Mouse (Mus musculus) heart, embryonic 13.5 days (tissue): ENCODE data around the gene BC035947. TPM values are rescaled to one million over a fixed set of nuclear protein-coding genes. Genes with fewer than 3 reads are reported as not detected.
"Not testable (repeated sequence)": the region's sequence is repeated elsewhere in the genome, so short reads cannot be mapped to it uniquely, and the experiment has no call there.

ENCODE experiments used
- ATAC-seq: fragments of 200-750 bp; cut with Nextera tagmentation; 2 replicates; pipeline ENCODE4 v1.8.0; 2017; ENCODE audit warnings: moderate TSS enrichment; ENCODE audit not compliant: insufficient number of reproducible peaks, low FRiP score, low TSS enrichment; ENCODE audit errors: extremely low read depth
- H3K27ac ChIP-seq: fragments of 300-500 bp; sonication (generic); replicated peaks from 2 replicates; pipeline ENCODE4 v1.5.1; 2015; ENCODE audit warnings: moderate library complexity, mild to moderate bottlenecking, inconsistent platforms
- H3K27me3 ChIP-seq: fragments of 300-500 bp; sonication (generic); replicated peaks from 2 replicates; pipeline ENCODE4 v1.6.1; 2015; ENCODE audit warnings: mild to moderate bottlenecking, inconsistent platforms
- H3K36me3 ChIP-seq: fragments of 300-500 bp; sonication (generic); 2 replicates; pipeline ENCODE4 v1.6.1; 2015; ENCODE audit warnings: mild to moderate bottlenecking, inconsistent platforms
- H3K4me1 ChIP-seq: fragments of 300-500 bp; sonication (generic); 2 replicates; pipeline ENCODE4 v1.6.1; 2015; ENCODE audit warnings: inconsistent platforms
- H3K4me2 ChIP-seq: fragments of 300-500 bp; sonication (generic); 2 replicates; pipeline ENCODE4 v1.6.1; 2015; ENCODE audit warnings: inconsistent platforms, mild to moderate bottlenecking, moderate library complexity
- H3K4me3 ChIP-seq: fragments of 300-500 bp; sonication (generic); 2 replicates; pipeline ENCODE4 v1.5.1; 2015; ENCODE audit warnings: moderate library complexity, mild to moderate bottlenecking, inconsistent platforms
- H3K9ac ChIP-seq: fragments of 300-500 bp; sonication (generic); 2 replicates; pipeline ENCODE4 v1.6.1; 2015; ENCODE audit warnings: inconsistent platforms, mild to moderate bottlenecking, moderate library complexity
- H3K9me3 ChIP-seq: fragments of 300-500 bp; sonication (generic); 2 replicates; pipeline ENCODE4 v1.6.1; 2016; ENCODE audit warnings: inconsistent platforms
- WGBS: fragments of 180-500 bp; shearing (Covaris S2); methylation state at CpG from one replicate; pipeline ENCODE4 v1.1.7; 2015; ENCODE audit warnings: mixed read lengths; 5-methylcytosine and 5-hydroxymethylcytosine counted together
- polyA plus RNA-seq: library from polyadenylated mRNA; unstranded; fragments of >200 nt; fragmentation: Nextera tagmentation; extraction: Ambion mirVana; gene quantifications from 2 replicates; pipeline ENCODE4 v1.2.1, GENCODE M21; 2015

The BC035947 gene
- polyA plus RNA-seq, 1 experiment from 2014 or later, result 0.07 TPM

DNA sequence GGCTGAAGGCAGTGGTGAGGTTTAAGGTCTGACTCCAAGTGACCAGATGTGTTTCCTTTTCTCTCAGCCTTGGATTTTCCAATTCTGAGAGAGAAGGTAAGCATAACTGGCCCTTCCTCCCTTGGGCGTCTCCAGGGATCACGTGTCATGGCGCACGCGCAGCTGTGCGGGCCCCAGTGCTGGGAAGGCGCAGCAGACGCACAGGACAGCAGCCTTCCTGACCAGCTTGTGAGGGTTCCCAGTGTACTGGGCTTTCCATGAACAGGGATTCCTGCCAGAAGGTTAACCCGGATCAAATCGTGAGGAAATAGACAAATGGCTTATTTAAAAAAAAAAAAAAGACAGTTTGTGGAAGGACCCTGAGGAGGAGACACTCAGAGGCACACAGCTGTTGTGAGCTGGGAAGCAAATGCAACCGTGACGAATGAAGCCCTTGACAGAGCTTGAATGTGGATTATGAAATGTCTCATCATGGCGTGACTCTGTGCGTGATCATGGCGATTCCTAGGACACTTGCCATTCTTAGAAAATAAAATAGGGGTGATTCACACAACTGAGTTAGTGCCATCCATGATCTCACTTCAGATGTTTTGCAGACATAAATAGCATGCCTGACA, 20.3 kb upstream of the BC035947 start:
- H3K4me3 ChIP-seq, result no peak overlapping the region
- no peak overlapping the region for H3K4me2 ChIP-seq
- no peaks in the 10 kb centered on the region for H3K9me3 ChIP-seq
- 82% methylated on average over 15 of the region's 15 CpGs for WGBS
- no peak for ATAC-seq
- H3K4me1 ChIP-seq, result no peaks in the 10 kb centered on the region
- H3K27me3 ChIP-seq, result 0 out of 2 replicates have a peak, but pooled peaks cover 3% of the 10 kb centered on the region
- H3K36me3 ChIP-seq, result no peaks in the 10 kb centered on the region
- H3K27ac ChIP-seq, result no peak overlapping the region
- H3K9ac ChIP-seq, result no peak overlapping the region

DNA sequence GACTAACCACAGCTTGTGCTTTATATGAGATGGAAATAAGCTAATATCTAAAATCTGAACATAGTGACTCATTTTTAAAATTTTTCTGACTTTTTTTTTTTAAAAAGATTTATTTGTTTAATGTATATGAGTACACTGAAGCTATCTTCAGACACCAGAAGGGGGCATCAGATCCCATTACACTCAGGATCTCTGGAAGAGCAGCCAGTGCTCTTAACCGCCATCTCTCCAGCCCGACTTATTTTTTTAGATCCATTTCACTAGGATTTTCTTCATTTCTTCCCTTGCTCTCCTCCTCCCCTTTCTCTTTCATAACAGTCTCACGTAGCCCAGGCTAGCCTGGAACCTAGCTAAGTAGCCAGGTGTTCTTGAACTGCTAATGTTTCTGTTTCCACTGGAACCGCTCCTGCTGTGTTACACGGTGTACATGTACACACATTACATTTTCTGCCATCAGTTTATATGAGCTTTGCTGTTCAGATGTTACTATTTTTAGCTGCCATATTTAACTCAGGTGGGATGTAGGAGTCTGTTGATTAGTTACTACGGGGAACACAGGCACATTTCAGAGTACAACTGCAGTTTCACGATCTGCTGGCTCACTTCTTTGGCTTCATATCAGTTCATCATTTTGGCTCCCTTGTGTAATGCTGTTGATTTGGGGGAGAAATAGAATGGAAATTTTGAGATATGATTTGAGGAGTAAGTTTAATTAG, 18.7 kb upstream of the BC035947 start:
- Histone ChIP-seq H3K27me3 (0 out of 2 replicates have a peak, but pooled peaks cover 2% of the 10 kb centered on the region), H3K9me3 (no peaks in the 10 kb centered on the region), H3K36me3 (no peaks in the 10 kb centered on the region), H3K27ac (no peak overlapping the region), H3K4me2 (no peak overlapping the region), H3K4me1 (no peaks in the 10 kb centered on the region), H3K4me3 (no peak overlapping the region), H3K9ac (no peak overlapping the region)
- no peak for ATAC-seq
- 60% methylated on average over 7 of the region's 7 CpGs for WGBS

DNA sequence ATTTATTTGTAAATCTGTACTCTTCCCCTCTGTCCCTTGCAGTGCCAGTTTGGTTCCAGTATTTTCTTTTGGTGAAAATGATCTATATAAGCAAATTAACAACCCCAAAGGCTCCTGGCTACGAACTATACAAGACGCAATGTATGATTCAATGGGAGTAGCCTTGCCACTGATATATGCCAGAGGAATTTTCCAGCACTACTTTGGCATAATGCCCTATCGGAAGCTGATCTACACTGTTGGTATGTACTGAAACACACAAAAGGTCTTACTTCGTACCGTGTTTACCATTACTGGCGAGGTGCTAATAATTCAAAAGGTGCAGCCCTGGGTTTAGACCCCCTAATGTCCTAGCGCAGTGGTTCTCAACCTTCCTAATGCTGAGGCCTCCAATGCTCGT, 17.1 kb upstream of the BC035947 start:
- Histone ChIP-seq H3K9me3 (no peaks in the 10 kb centered on the region), H3K4me2 (no peak overlapping the region), H3K9ac (no peak overlapping the region), H3K36me3 (no peaks in the 10 kb centered on the region), H3K27me3 (no peaks in the 10 kb centered on the region), H3K4me1 (no peaks in the 10 kb centered on the region), H3K4me3 (no peak overlapping the region), H3K27ac (no peak overlapping the region)
- WGBS, result 81% methylated on average over 8 of the region's 8 CpGs
- ATAC-seq, result no peak

DNA sequence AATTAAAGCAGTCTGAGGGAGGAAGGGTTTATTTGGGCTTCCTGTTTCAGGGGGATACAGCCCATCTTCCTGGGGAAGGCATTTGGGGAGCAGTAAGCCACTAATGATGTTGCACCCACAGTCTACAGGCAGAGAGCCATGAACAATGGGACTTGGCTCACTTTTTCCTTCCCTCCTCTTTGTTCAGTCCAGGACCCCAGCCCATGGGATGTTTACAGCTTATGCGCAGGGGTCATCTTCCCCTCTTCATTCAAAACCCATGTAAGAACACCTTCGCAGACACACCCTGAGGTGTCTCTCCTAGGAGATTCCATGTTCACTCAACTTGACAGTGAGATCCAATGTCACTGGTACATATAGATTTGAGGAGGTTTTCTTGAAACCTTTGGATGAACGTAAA, 16.4 kb upstream of the BC035947 start:
- H3K4me3 ChIP-seq, result no peak overlapping the region
- no peak overlapping the region for H3K4me2 ChIP-seq
- no peaks in the 10 kb centered on the region for H3K4me1 ChIP-seq
- no peaks in the 10 kb centered on the region for H3K36me3 ChIP-seq
- no peak overlapping the region for H3K9ac ChIP-seq
- no peak for ATAC-seq
- no peak overlapping the region for H3K27ac ChIP-seq
- H3K9me3 ChIP-seq, result no peaks in the 10 kb centered on the region
- 86% methylated on average over 3 of the region's 3 CpGs for WGBS
- H3K27me3 ChIP-seq, result no peaks in the 10 kb centered on the region

DNA sequence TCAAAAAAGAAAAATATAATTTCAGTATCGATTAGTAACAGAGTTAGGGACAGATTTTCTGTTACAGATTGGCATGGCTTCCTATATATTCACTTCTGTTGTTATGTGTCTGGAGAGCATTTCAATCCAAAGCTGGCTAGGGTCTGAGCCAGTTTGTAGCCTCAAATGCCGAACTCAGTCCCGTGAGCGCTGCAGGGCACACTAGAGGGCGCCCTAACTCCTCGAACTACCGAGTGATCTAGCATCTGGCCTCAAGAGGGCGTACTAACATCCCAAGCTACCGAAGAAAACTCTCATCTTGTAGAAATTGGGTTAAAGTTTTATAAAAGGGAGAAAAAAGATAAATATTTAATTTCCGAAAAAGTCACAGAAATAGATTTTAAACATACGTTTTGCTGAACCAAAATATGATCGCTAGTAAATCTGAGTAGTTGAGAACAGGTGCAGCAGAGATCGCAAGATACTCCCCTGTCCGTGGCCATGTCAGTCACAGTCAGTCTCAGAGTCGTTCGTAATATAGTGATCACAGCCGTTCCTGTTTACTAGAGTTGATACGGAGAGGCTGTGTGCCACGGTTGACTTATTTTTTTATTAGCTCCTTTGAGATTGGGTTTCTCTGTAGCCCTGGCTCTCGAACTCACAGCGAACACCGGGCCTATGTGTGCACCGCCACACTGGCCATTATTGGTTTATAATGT, 13.4 kb upstream of the BC035947 start:
- no peak overlapping the region for H3K4me3 ChIP-seq
- H3K27me3 ChIP-seq, result no peaks in the 10 kb centered on the region
- no peak overlapping the region for H3K4me2 ChIP-seq
- ATAC-seq, result no peak
- no peak overlapping the region for H3K9ac ChIP-seq
- H3K9me3 ChIP-seq, result peaks cover 8% of the 10 kb centered on the region; the same call in 1 of the 2 replicates
- no peaks in the 10 kb centered on the region for H3K4me1 ChIP-seq
- H3K27ac ChIP-seq, result no peak overlapping the region
- 48% methylated on average over 23 of the region's 23 CpGs for WGBS
- H3K36me3 ChIP-seq, result no peaks in the 10 kb centered on the region

DNA sequence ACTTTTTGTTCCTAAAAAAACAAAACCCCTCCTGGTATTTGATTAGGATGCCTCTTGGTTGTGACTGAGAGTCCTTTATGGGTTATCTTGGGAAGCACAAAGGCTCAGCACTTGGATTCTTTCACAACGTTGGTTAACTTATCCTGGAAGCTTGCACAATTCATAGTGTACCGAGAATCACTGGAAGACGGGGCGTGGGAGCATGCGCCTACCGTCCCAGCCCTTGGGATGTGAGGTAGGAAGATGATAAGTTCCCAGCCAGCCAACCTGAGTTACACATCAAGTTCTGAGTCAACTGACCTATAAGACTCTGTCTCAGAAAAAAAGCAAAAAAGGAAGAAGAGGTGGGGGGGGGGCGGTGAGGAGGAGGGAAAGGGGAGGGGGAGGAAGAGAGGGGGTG, 6.9 kb upstream of the BC035947 start:
- H3K4me2 ChIP-seq, result no peak overlapping the region
- H3K36me3 ChIP-seq, result no peaks in the 10 kb centered on the region
- no peak overlapping the region for H3K9ac ChIP-seq
- H3K27me3 ChIP-seq, result no peaks in the 10 kb centered on the region
- H3K4me3 ChIP-seq, result no peak overlapping the region
- ATAC-seq, result no peak
- 71% methylated on average over 7 of the region's 7 CpGs for WGBS
- no peaks in the 10 kb centered on the region for H3K4me1 ChIP-seq
- H3K9me3 ChIP-seq, result peaks cover 8% of the 10 kb centered on the region; the same call in 1 of the 2 replicates
- no peak overlapping the region for H3K27ac ChIP-seq

DNA sequence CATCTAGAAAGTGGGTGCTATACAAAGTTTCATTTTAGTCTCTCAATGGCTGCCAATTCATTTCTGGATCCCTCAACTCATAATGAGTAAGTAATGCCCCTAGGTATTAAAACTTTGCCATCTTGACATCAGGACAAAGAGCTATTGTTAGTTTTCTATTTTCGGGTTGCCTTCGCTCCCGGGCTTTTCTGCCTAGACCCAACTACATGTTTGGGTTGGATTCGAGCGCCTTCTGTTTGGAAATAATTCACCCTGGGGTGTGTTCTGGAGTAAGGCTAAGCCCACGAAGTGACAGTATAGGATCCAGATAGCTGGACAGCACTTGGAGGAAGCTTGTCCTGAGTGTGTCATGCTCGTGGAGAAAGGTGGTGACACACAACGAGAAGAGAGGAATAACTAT, 798 bp upstream of the BC035947 start:
- Histone ChIP-seq H3K4me2 (no peak overlapping the region), H3K36me3 (no peaks in the 10 kb centered on the region), H3K4me1 (peaks cover 5% of the 10 kb centered on the region; the same call in 1 of the 2 replicates), H3K9me3 (no peaks in the 10 kb centered on the region), H3K27me3 (peaks cover 15% of the 10 kb centered on the region), H3K27ac (no peak overlapping the region), H3K4me3 (no peak overlapping the region), H3K9ac (no peak overlapping the region)
- no peak for ATAC-seq
- WGBS, result 66% methylated on average over 8 of the region's 8 CpGs

DNA sequence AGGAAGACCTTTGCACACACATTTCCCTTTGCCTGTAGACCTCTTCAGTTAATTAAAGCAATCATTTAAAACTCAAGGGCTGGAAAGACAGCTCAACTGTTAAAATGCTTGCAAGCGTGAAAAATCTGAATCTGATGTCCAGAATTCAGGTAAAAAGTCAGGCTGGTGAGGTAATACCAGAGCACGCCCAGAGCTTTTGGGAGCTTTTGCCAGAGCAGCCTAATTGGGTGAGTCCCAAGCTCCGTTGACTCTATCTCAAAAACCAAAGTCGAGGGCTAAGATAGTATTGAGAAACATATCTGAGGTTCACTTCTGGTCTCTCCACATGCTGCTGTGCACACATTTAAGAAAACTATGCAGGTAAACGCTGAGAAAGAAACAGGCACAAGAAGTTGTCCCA, 1.1 kb downstream of the BC035947 start, which contains the start of gene Mogat1:
TSS of gene Mogat1 (plus strand) at position 130 of the 400 bp plus-strand sequence.
- H3K9ac ChIP-seq, result peak within 1 kb of the TSS; percentile 67
- H3K4me1 ChIP-seq, result peaks cover 5% of the 10 kb centered on the region; the same call in 1 of the 2 replicates
- H3K4me3 ChIP-seq, result peak within 1 kb of the TSS; percentile 48
- WGBS, result 54% methylated on average over 5 of the region's 5 CpGs
- ATAC-seq, result no peak
- no peak within 1 kb of the TSS for H3K27ac ChIP-seq
- H3K9me3 ChIP-seq, result no peaks in the 10 kb centered on the region
- H3K4me2 ChIP-seq, result peak within 1 kb of the TSS; percentile 74
- H3K27me3 ChIP-seq, result peaks cover 15% of the 10 kb centered on the region
- H3K36me3 ChIP-seq, result no peaks in the 10 kb centered on the region

DNA sequence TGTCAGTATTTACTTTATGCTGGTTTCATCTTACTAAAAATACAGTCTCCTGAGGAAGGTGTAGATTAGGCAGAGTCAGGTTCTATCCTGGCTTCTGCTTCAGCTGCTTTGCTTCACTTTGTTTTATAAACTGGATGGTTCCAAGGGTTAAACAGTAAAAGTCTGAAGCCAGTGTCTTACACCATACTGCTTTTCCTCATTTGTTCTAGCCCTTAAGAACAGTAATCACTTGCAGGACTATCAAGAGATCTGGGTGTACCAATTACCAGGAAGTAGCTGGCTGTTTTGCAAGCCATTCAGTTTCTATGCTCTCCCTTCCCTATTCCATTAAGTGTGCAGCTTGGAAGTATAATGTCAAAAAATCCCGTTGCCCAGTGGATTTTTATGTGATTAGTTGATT, 4.8 kb downstream of the BC035947 start:
- no peak overlapping the region for H3K4me2 ChIP-seq
- H3K36me3 ChIP-seq, result no peaks in the 10 kb centered on the region
- ATAC-seq, result no peak
- no peak overlapping the region for H3K9ac ChIP-seq
- H3K4me1 ChIP-seq, result peaks cover 5% of the 10 kb centered on the region; the same call in 1 of the 2 replicates
- no peaks in the 10 kb centered on the region for H3K9me3 ChIP-seq
- peaks cover 15% of the 10 kb centered on the region for H3K27me3 ChIP-seq
- no peak overlapping the region for H3K27ac ChIP-seq
- WGBS, result 51% methylated on average over 1 of the region's 1 CpGs
- H3K4me3 ChIP-seq, result no peak overlapping the region

DNA sequence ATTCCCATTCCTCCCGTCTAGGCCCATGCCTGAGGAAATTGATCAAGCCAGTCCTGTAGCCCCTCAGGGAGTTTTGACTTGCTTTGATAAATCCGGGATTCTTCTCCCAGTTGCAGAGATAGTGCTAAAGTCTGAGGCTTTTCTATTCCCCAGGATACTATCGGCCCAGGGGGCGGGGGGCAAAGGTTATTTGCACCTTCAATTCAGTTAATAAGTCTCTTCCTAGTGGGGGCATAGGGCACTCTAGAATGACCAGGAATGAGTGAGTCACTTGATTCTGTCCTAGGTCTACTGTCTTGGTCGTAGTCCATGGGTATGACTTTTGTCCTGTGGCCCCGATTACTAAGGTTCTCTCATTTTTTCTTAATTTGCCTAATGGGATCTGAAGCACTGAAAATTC, 9.4 kb downstream of the BC035947 start:
- Histone ChIP-seq H3K27me3 (no peaks in the 10 kb centered on the region), H3K27ac (no peak overlapping the region), H3K9ac (no peak overlapping the region), H3K4me1 (no peaks in the 10 kb centered on the region), H3K4me3 (no peak overlapping the region), H3K36me3 (no peaks in the 10 kb centered on the region), H3K4me2 (no peak overlapping the region), H3K9me3 (no peaks in the 10 kb centered on the region)
- WGBS, result 76% methylated on average over 6 of the region's 6 CpGs
- no peak for ATAC-seq

DNA sequence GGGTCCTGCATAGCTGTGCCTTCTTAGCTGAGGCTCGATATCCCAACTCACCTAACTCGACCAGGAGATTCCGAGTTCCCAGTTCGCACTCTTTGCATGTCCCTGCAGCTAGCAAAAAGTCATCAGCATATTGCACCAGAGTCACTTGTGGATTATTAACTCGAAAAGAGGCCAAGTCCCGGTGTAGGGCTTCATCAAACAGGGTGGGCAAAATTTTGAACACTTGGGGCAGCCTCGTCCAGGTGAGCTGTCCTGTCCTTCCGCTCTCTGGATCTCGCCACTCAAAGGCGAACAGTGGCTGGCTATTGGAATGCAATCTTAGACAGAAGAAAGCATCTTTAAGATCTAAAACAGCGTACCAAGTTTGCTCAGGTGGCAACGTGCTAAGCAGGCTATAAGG, 10.1 kb downstream of the BC035947 start:
- not testable (repeated sequence) for H3K4me3 ChIP-seq, H3K36me3 ChIP-seq, H3K9me3 ChIP-seq, H3K9ac ChIP-seq, H3K27ac ChIP-seq, H3K4me1 ChIP-seq, ATAC-seq, H3K27me3 ChIP-seq, H3K4me2 ChIP-seq
- 86% methylated on average over 12 of the region's 12 CpGs for WGBS
